Mouse (Mus musculus): ENCODE data around the gene Hapln4. TPM values are rescaled to one million over a fixed set of nuclear protein-coding genes. Genes with fewer than 3 reads are reported as not detected.
A peak's percentile ranks its signal among the peaks of the same experiment; 100 is the strongest.

Gene Hapln4
- polyA plus RNA-seq, 1 experiment from 2014 or later: 0.07 TPM

- H3K4me1 ChIP-seq (ENCODE audit: control insufficient read depth, insufficient read depth, low read length): peaks cover 8% of the 10 kb centered on the region; the same call in 1 of the 2 replicates
- H3K27me3 ChIP-seq (ENCODE audit: control insufficient read depth, insufficient read depth, low read length): peaks cover 79% of the 10 kb centered on the region
- WGBS: 43% methylated on average over 1 of the region's 1 CpGs
- no peak overlapping the region for H3K27ac ChIP-seq (replicated peaks; ENCODE audit: low read depth, low read length)
- no peaks in the 10 kb centered on the region for H3K36me3 ChIP-seq (replicated peaks; ENCODE audit: control insufficient read depth, insufficient read depth, low read depth, low read length)
- no peak for ATAC-seq (replicated peaks; ENCODE audit: insufficient number of reproducible peaks, low FRiP score, low TSS enrichment, low read depth)
- no peak overlapping the region for H3K4me2 ChIP-seq (ENCODE audit: low read depth, low read length)
- no peaks in the 10 kb centered on the region for H3K9me3 ChIP-seq (replicated peaks; ENCODE audit: control insufficient read depth, low read length)
- no peak overlapping the region for H3K4me3 ChIP-seq (ENCODE audit: low read depth, low read length)
- H3K9ac ChIP-seq (replicated peaks; ENCODE audit: low read length): no peak overlapping the region
- no peak for DNase-seq (ENCODE audit: low spot score)
Measured at GRCm38 (mm10) chr8:70086151-70086550, 2.9 kb downstream of the Hapln4 start.

GRCm38 (mm10) chr8:70087237-70087636 is 4.0 kb downstream of the Hapln4 start:
- WGBS: 3% methylated on average over 7 of the region's 7 CpGs
- Histone ChIP-seq H3K27ac (replicated peaks; ENCODE audit: low read depth, low read length) (no peak overlapping the region), H3K4me2 (ENCODE audit: low read depth, low read length) (no peak overlapping the region), H3K9me3 (replicated peaks; ENCODE audit: control insufficient read depth, low read length) (no peaks in the 10 kb centered on the region), H3K9ac (replicated peaks; ENCODE audit: low read length) (no peak overlapping the region), H3K27me3 (ENCODE audit: control insufficient read depth, insufficient read depth, low read length) (peaks cover 76% of the 10 kb centered on the region), H3K36me3 (replicated peaks; ENCODE audit: control insufficient read depth, insufficient read depth, low read depth, low read length) (no peaks in the 10 kb centered on the region), H3K4me3 (ENCODE audit: low read depth, low read length) (no peak overlapping the region), H3K4me1 (ENCODE audit: control insufficient read depth, insufficient read depth, low read length) (peaks cover 8% of the 10 kb centered on the region; the same call in 1 of the 2 replicates)
- no peak for DNase-seq (ENCODE audit: low spot score)
- ATAC-seq (replicated peaks; ENCODE audit: insufficient number of reproducible peaks, low FRiP score, low TSS enrichment, low read depth): no peak

GRCm38 (mm10) chr8:70087836-70088650 is 4.8 kb downstream of the Hapln4 start:
- peak overlapping the region; percentile 34 for H3K4me3 ChIP-seq (ENCODE audit: low read depth, low read length)
- peak; percentile 79 for DNase-seq (ENCODE audit: low spot score)
- no peaks in the 10 kb centered on the region for H3K36me3 ChIP-seq (replicated peaks; ENCODE audit: control insufficient read depth, insufficient read depth, low read depth, low read length)
- H3K27ac ChIP-seq (replicated peaks; ENCODE audit: low read depth, low read length): no peak overlapping the region
- H3K4me2 ChIP-seq (ENCODE audit: low read depth, low read length): peak overlapping the region; percentile 73
- peaks cover 8% of the 10 kb centered on the region; the same call in 1 of the 2 replicates for H3K4me1 ChIP-seq (ENCODE audit: control insufficient read depth, insufficient read depth, low read length)
- WGBS: 4% methylated on average over 56 of the region's 56 CpGs
- peak; percentile 84 for ATAC-seq (replicated peaks; ENCODE audit: insufficient number of reproducible peaks, low FRiP score, low TSS enrichment, low read depth)
- no peaks in the 10 kb centered on the region for H3K9me3 ChIP-seq (replicated peaks; ENCODE audit: control insufficient read depth, low read length)
- H3K9ac ChIP-seq (replicated peaks; ENCODE audit: low read length): peak overlapping the region; percentile 41
- H3K27me3 ChIP-seq (ENCODE audit: control insufficient read depth, insufficient read depth, low read length): peaks cover 69% of the 10 kb centered on the region

- ATAC-seq (replicated peaks; ENCODE audit: insufficient number of reproducible peaks, low FRiP score, low TSS enrichment, low read depth) (no peak), DNase-seq (ENCODE audit: low spot score) (no peak)
- 57% methylated on average over 9 of the region's 9 CpGs for WGBS
- H3K9me3 ChIP-seq (replicated peaks; ENCODE audit: control insufficient read depth, low read length): no peaks in the 10 kb centered on the region
- 0 out of 2 replicates have a peak, but pooled peaks cover 4% of the 10 kb centered on the region for H3K4me1 ChIP-seq (ENCODE audit: control insufficient read depth, insufficient read depth, low read length)
- H3K9ac ChIP-seq (replicated peaks; ENCODE audit: low read length): no peak overlapping the region
- H3K4me3 ChIP-seq (ENCODE audit: low read depth, low read length): no peak overlapping the region
- H3K36me3 ChIP-seq (replicated peaks; ENCODE audit: control insufficient read depth, insufficient read depth, low read depth, low read length): no peaks in the 10 kb centered on the region
- H3K27ac ChIP-seq (replicated peaks; ENCODE audit: low read depth, low read length): no peak overlapping the region
- H3K27me3 ChIP-seq (ENCODE audit: control insufficient read depth, insufficient read depth, low read length): peaks cover 55% of the 10 kb centered on the region
- no peak overlapping the region for H3K4me2 ChIP-seq (ENCODE audit: low read depth, low read length)
Measured at GRCm38 (mm10) chr8:70089296-70089960, 6.2 kb downstream of the Hapln4 start.

GRCm38 (mm10) chr8:70092786-70093185 is 9.5 kb downstream of the Hapln4 start:
- DNase-seq (ENCODE audit: low spot score) (no peak), ATAC-seq (replicated peaks; ENCODE audit: insufficient number of reproducible peaks, low FRiP score, low TSS enrichment, low read depth) (no peak)
- Histone ChIP-seq H3K4me2 (ENCODE audit: low read depth, low read length) (no peak overlapping the region), H3K4me3 (ENCODE audit: low read depth, low read length) (no peak overlapping the region), H3K27ac (replicated peaks; ENCODE audit: low read depth, low read length) (no peak overlapping the region), H3K36me3 (replicated peaks; ENCODE audit: control insufficient read depth, insufficient read depth, low read depth, low read length) (no peaks in the 10 kb centered on the region), H3K9me3 (replicated peaks; ENCODE audit: control insufficient read depth, low read length) (no peaks in the 10 kb centered on the region; the same call in 1 of the 2 replicates), H3K9ac (replicated peaks; ENCODE audit: low read length) (no peak overlapping the region), H3K4me1 (ENCODE audit: control insufficient read depth, insufficient read depth, low read length) (0 out of 2 replicates have a peak, but pooled peaks cover 4% of the 10 kb centered on the region), H3K27me3 (ENCODE audit: control insufficient read depth, insufficient read depth, low read length) (peaks cover 22% of the 10 kb centered on the region)
- 57% methylated on average over 8 of the region's 8 CpGs for WGBS

GRCm38 (mm10) chr8:70099276-70099675 is 16.0 kb downstream of the Hapln4 start:
- DNase-seq (ENCODE audit: low spot score): no peak

GRCm38 (mm10) chr8:70100241-70100640 is 17.0 kb downstream of the Hapln4 start:
- H3K27me3 ChIP-seq (ENCODE audit: control insufficient read depth, insufficient read depth, low read length): no peaks in the 10 kb centered on the region
- no peaks in the 10 kb centered on the region; the same call in 1 of the 2 replicates for H3K9me3 ChIP-seq (replicated peaks; ENCODE audit: control insufficient read depth, low read length)
- H3K36me3 ChIP-seq (replicated peaks; ENCODE audit: control insufficient read depth, insufficient read depth, low read depth, low read length): no peaks in the 10 kb centered on the region; the same call in 1 of the 2 replicates
- no peaks in the 10 kb centered on the region for H3K4me1 ChIP-seq (ENCODE audit: control insufficient read depth, insufficient read depth, low read length)
- H3K27ac ChIP-seq (replicated peaks; ENCODE audit: low read depth, low read length): no peak overlapping the region
- ATAC-seq (replicated peaks; ENCODE audit: insufficient number of reproducible peaks, low FRiP score, low TSS enrichment, low read depth) (no peak), DNase-seq (ENCODE audit: low spot score) (no peak)
- no peak overlapping the region for H3K9ac ChIP-seq (replicated peaks; ENCODE audit: low read length)
- no peak overlapping the region for H3K4me3 ChIP-seq (ENCODE audit: low read depth, low read length)
- H3K4me2 ChIP-seq (ENCODE audit: low read depth, low read length): no peak overlapping the region
- 86% methylated on average over 8 of the region's 8 CpGs for WGBS

More at GRCm38 (mm10) chr8:70099276-70099675, 16.0 kb downstream of the Hapln4 start:
- H3K27ac ChIP-seq (replicated peaks; ENCODE audit: low read depth, low read length): no peak overlapping the region
- no peak overlapping the region for H3K9ac ChIP-seq (replicated peaks; ENCODE audit: low read length)
- H3K9me3 ChIP-seq (replicated peaks; ENCODE audit: control insufficient read depth, low read length): no peaks in the 10 kb centered on the region; the same call in 1 of the 2 replicates
- 76% methylated on average over 8 of the region's 8 CpGs for WGBS
- no peak for ATAC-seq (replicated peaks; ENCODE audit: insufficient number of reproducible peaks, low FRiP score, low TSS enrichment, low read depth)
- H3K4me1 ChIP-seq (ENCODE audit: control insufficient read depth, insufficient read depth, low read length): no peaks in the 10 kb centered on the region
- H3K4me2 ChIP-seq (ENCODE audit: low read depth, low read length): no peak overlapping the region
- H3K4me3 ChIP-seq (ENCODE audit: low read depth, low read length): no peak overlapping the region
- H3K36me3 ChIP-seq (replicated peaks; ENCODE audit: control insufficient read depth, insufficient read depth, low read depth, low read length): no peaks in the 10 kb centered on the region; the same call in 1 of the 2 replicates
- no peaks in the 10 kb centered on the region for H3K27me3 ChIP-seq (ENCODE audit: control insufficient read depth, insufficient read depth, low read length)

- no peak overlapping the region for H3K27ac ChIP-seq (replicated peaks; ENCODE audit: low read depth, low read length)
- H3K4me2 ChIP-seq (ENCODE audit: low read depth, low read length): no peak overlapping the region
- H3K27me3 ChIP-seq (ENCODE audit: control insufficient read depth, insufficient read depth, low read length): peaks cover 3% of the 10 kb centered on the region; the same call in 1 of the 2 replicates
- 17% methylated on average over 6 of the region's 6 CpGs for WGBS
- no peak overlapping the region for H3K9ac ChIP-seq (replicated peaks; ENCODE audit: low read length)
- H3K4me1 ChIP-seq (ENCODE audit: control insufficient read depth, insufficient read depth, low read length): no peaks in the 10 kb centered on the region
- no peak overlapping the region for H3K4me3 ChIP-seq (ENCODE audit: low read depth, low read length)
- ATAC-seq (replicated peaks; ENCODE audit: insufficient number of reproducible peaks, low FRiP score, low TSS enrichment, low read depth) (no peak), DNase-seq (ENCODE audit: low spot score) (no peak)
- no peaks in the 10 kb centered on the region for H3K9me3 ChIP-seq (replicated peaks; ENCODE audit: control insufficient read depth, low read length)
- no peaks in the 10 kb centered on the region for H3K36me3 ChIP-seq (replicated peaks; ENCODE audit: control insufficient read depth, insufficient read depth, low read depth, low read length)
Measured at GRCm38 (mm10) chr8:70104506-70104905, 21.2 kb downstream of the Hapln4 start.
